Mouse (Mus musculus) ES-E14 (cell line): ENCODE data around the gene Amh. TPM values are rescaled to one million over a fixed set of nuclear protein-coding genes. Genes with fewer than 3 reads are reported as not detected.

ENCODE experiments used
- DNase-seq: peaks from one replicate; pipeline ENCODE4 v3.0.0-alpha.2; 2013; ENCODE audit warnings: low read depth, low spot score
- H3K27ac ChIP-seq: 2 replicates; pipeline ENCODE4 v1.5.1; 2012; ENCODE audit warnings: low read depth, mild to moderate bottlenecking, low read length, moderate library complexity, mixed read lengths; ENCODE audit not compliant: poor library complexity, insufficient read depth, severe bottlenecking
- H3K36me3 ChIP-seq: 2 replicates; pipeline ENCODE4 v1.6.1; 2012; ENCODE audit warnings: mild to moderate bottlenecking, low read length, moderate library complexity, mixed read lengths; ENCODE audit not compliant: control insufficient read depth, poor library complexity, insufficient read depth, severe bottlenecking
- H3K4me1 ChIP-seq, 2 experiments: fragments of 150-350 bp in 1 of 2; sonication (generic) in 1 of 2; 2 replicates each; pipeline ENCODE4 v1.6.1; 2012; ENCODE audit warnings: low read length in 2 of 2, mild to moderate bottlenecking in 1 of 2, mixed read lengths in 1 of 2; ENCODE audit not compliant: control insufficient read depth in 2 of 2, insufficient read depth in 2 of 2, poor library complexity in 1 of 2
- H3K4me3 ChIP-seq, 2 experiments: fragments of 150-350 bp in 1 of 2; sonication (generic) in 1 of 2; 2 replicates each; pipeline ENCODE4 v1.5.1; 2012; ENCODE audit warnings: low read length in 2 of 2, low read depth in 1 of 2, mild to moderate bottlenecking in 1 of 2, mixed read lengths in 1 of 2; ENCODE audit not compliant: insufficient read depth in 1 of 2, poor library complexity in 1 of 2, severe bottlenecking in 1 of 2
- H3K9ac ChIP-seq: 2 replicates; pipeline ENCODE4 v1.6.1; 2012; ENCODE audit warnings: low read depth, mild to moderate bottlenecking, low read length, mixed read lengths; ENCODE audit not compliant: poor library complexity, insufficient read depth, severe bottlenecking
- H3K9me3 ChIP-seq: fragments of 150-350 bp; sonication (generic); 2 replicates; pipeline ENCODE4 v1.6.1; 2012; ENCODE audit warnings: low read depth, mild to moderate bottlenecking, low read length; ENCODE audit not compliant: control insufficient read depth, insufficient read depth
- CHD2 ChIP-seq: IDR thresholded peaks from 2 replicates; pipeline ENCODE4 v1.6.1; 2014; ENCODE audit warnings: mild to moderate bottlenecking, low read depth, low read length, inconsistent platforms
- HCFC1 ChIP-seq: IDR thresholded peaks from 2 replicates; pipeline ENCODE4 v1.6.1; 2012; ENCODE audit warnings: low read length, inconsistent platforms, borderline replicate concordance; ENCODE audit not compliant: insufficient read depth
- MAFK ChIP-seq: IDR thresholded peaks from 2 replicates; pipeline ENCODE4 v1.6.1; 2014; ENCODE audit warnings: mild to moderate bottlenecking, low read depth, low read length, inconsistent platforms; ENCODE audit not compliant: insufficient read depth
- ZC3H11A ChIP-seq: IDR thresholded peaks from 2 replicates; pipeline ENCODE4 v1.6.1; 2012; ENCODE audit warnings: low read depth, mild to moderate bottlenecking, inconsistent platforms, low read length, borderline replicate concordance
- ZNF384 ChIP-seq: IDR thresholded peaks from 2 replicates; pipeline ENCODE4 v1.6.1; 2012; ENCODE audit warnings: low read depth, low read length, inconsistent platforms
- in situ Hi-C, 2 experiments: fragments of 600-800 bp; cut with MboI; formaldehyde crosslinking; loops; one replicate each; pipeline ENCODE4 v1.15.1; 2025; ENCODE audit warnings: low sequenced_read_pairs in 2 of 2, inconsistent platforms in 1 of 2; ENCODE audit not compliant: unreplicated experiment in 2 of 2
- total RNA-seq: library from RNA; depleted of rRNA; stranded (reverse); fragments of 300-350 nt; gene quantifications from 2 replicates; pipeline ENCODE4 v1.2.3, GENCODE M21; 2012

Gene Amh
- total RNA-seq, 1 experiment = 1.0 TPM

- in situ Hi-C loops = no loop called here
- Histone ChIP-seq H3K36me3 (peaks cover 81% of the 10 kb centered on the region), H3K27ac (no peak overlapping the region), H3K9ac (no peak overlapping the region), H3K4me3 (no peak overlapping the region), H3K4me1 (no peaks in the 10 kb centered on the region), H3K9me3 (no peaks in the 10 kb centered on the region)
- DNase-seq = no peak
- TF ChIP-seq ZC3H11A = no peak
These were observed 27.9 kb upstream of the Amh start for GRCm38 (mm10) chr10:80777123-80777522.

GRCm38 (mm10) chr10:80779565-80779964, 25.5 kb upstream of the Amh start:
- Histone ChIP-seq H3K27ac (no peak overlapping the region), H3K9me3 (no peaks in the 10 kb centered on the region), H3K36me3 (peaks cover 83% of the 10 kb centered on the region), H3K4me3 (no peak overlapping the region), H3K4me1 (peaks cover 0 to 5% of the 10 kb centered on the region in 2 experiments; a peak in 1 of 4 replicates), H3K9ac (no peak overlapping the region)
- no peak for DNase-seq
- TF ChIP-seq MAFK (no peak), HCFC1 (no peak), CHD2 (no peak), ZNF384 (no peak), ZC3H11A (no peak)
- in situ Hi-C loops = no loop called here

- Histone ChIP-seq H3K4me3 (no peak overlapping the region), H3K36me3 (peaks cover 89% of the 10 kb centered on the region), H3K9me3 (no peaks in the 10 kb centered on the region), H3K27ac (no peak overlapping the region), H3K4me1 (peaks cover 0 to 5% of the 10 kb centered on the region in 2 experiments; a peak in 1 of 4 replicates), H3K9ac (no peak overlapping the region)
- in situ Hi-C loops = no loop called here
- DNase-seq = no peak
- TF ChIP-seq MAFK = no peak
- TF ChIP-seq ZNF384 = no peak
- TF ChIP-seq ZC3H11A = no peak
- no peak for TF ChIP-seq CHD2
- no peak for TF ChIP-seq HCFC1
These were observed 20.7 kb upstream of the Amh start for GRCm38 (mm10) chr10:80784302-80784701.

GRCm38 (mm10) chr10:80784871-80785270, 20.2 kb upstream of the Amh start:
- Histone ChIP-seq H3K36me3 (peaks cover 90% of the 10 kb centered on the region), H3K4me1 (peaks cover 0 to 5% of the 10 kb centered on the region in 2 experiments; a peak in 1 of 4 replicates), H3K9ac (no peak overlapping the region), H3K4me3 (no peak overlapping the region), H3K9me3 (no peaks in the 10 kb centered on the region), H3K27ac (no peak overlapping the region)
- no peak for DNase-seq
- TF ChIP-seq ZNF384 (no peak), MAFK (no peak)
- in situ Hi-C loops = no loop called here

- DNase-seq = no peak
- peaks cover 95% of the 10 kb centered on the region for H3K36me3 ChIP-seq
- H3K9ac ChIP-seq = no peak overlapping the region
- no peak overlapping the region for H3K27ac ChIP-seq
- H3K4me1 ChIP-seq = peaks cover 0 to 5% of the 10 kb centered on the region in 2 experiments; a peak in 1 of 4 replicates
- H3K4me3 ChIP-seq = no peak overlapping the region
- no peaks in the 10 kb centered on the region for H3K9me3 ChIP-seq
- no peak for TF ChIP-seq HCFC1
- no peak for TF ChIP-seq CHD2
- no peak for TF ChIP-seq ZC3H11A
- TF ChIP-seq MAFK = no peak
- TF ChIP-seq ZNF384 = no peak
- in situ Hi-C loops = no loop called here
These were observed 19.1 kb upstream of the Amh start for GRCm38 (mm10) chr10:80785963-80786362.
